In genomic region chr17:84151306-84151705, GRCm38 (mm10) we compare ENCODE assay signal across 12 mouse cellular contexts. TPM values are rescaled to one million over a fixed set of nuclear protein-coding genes. Genes with fewer than 3 reads are reported as not detected.
DNase-seq lines count a peak whose midpoint lies in the region; ATAC-seq and TF ChIP-seq lines count a peak whose summit lies in the region.
"Had no signal": no experiment of that assay in that cellular context is flagged by ENCODE, and none has a peak within 500 bp of the region (broad histone marks: within the 10 kb centered on the region; RNA-seq: fewer than 3 reads in every experiment).

No protein-coding gene starts in this region.

- DNase-seq in gastrocnemius, postnatal 14 days = peak; percentile 35
- no peak for DNase-seq in gastrocnemius, adult 2 months
- peak; percentile 48 for DNase-seq in CH12.LX (ENCODE audit: extremely low read depth)
- no peak for DNase-seq in liver, embryonic 14.5 days (ENCODE audit: low read depth in 3 of 3, low spot score in 3 of 3)
- no peak for DNase-seq in neural tube, embryonic 10.5 days (ENCODE audit: extremely low spot score, low spot score)
- DNase-seq in forebrain, embryonic 14.5 days (ENCODE audit: low spot score) = no peak
- DNase-seq: cerebellum, adult 9-10 months; heart, postnatal 4 days had no signal

- dilution Hi-C loops in CH12.LX (cut with MboI; ENCODE audit: extremely low pct_ligation_motif_present, extremely low pct_unique_long_range_greater_than_20kb, low sequenced_read_pairs) = no loop called here

- no peak overlapping the region for H3K27ac ChIP-seq in gastrocnemius, adult 2 months
- no peak overlapping the region for H3K27ac ChIP-seq in CH12.LX (ENCODE audit: insufficient read depth, low read depth)
- peak overlapping the region; percentile 95 for H3K27ac ChIP-seq in liver, embryonic 14.5 days
- H3K27ac ChIP-seq in forebrain, embryonic 14.5 days (ENCODE audit: low read depth, low read length) = no peak overlapping the region

- TF ChIP-seq EP300 in CH12.LX (IDR thresholded peaks at IDR 0.05; ENCODE audit: low read length) = peak; percentile 60
- no peak for TF ChIP-seq EP300 in liver, embryonic 14.5 days (IDR thresholded peaks at IDR 0.05; ENCODE audit: low read depth)

- H3K4me3 ChIP-seq in gastrocnemius, adult 2 months = no peak overlapping the region
- peak overlapping the region; percentile 33 for H3K4me3 ChIP-seq in megakaryocyte, embryonic 14.5 days (replicated peaks)
- no peak overlapping the region for H3K4me3 ChIP-seq in CH12.LX (replicated peaks in 1 of 3; ENCODE audit: low read depth in 2 of 3, low read length in 2 of 3, poor library complexity in 1 of 3)
- no peak overlapping the region for H3K4me3 ChIP-seq in liver, embryonic 14.5 days (ENCODE audit: insufficient read depth in 1 of 2, low read depth in 2 of 2, low read length in 2 of 2)
- H3K4me3 ChIP-seq in forebrain, embryonic 14.5 days (ENCODE audit: low read depth, low read length) = no peak overlapping the region

- in situ Hi-C loops in CH12.LX (cut with MboI; ENCODE audit: low pct_ligation_motif_present, low pct_unique_long_range_greater_than_20kb, low sequenced_read_pairs) = no loop called here

- no peaks in the 10 kb centered on the region for H3K79me2 ChIP-seq in CH12.LX (replicated peaks; ENCODE audit: control insufficient read depth, extremely low read depth, insufficient read depth, poor library complexity, severe bottlenecking)

- no peak for TF ChIP-seq CTCF in gastrocnemius, adult 2 months (IDR thresholded peaks at IDR 0.05)
- TF ChIP-seq CTCF in CH12.LX (conservative IDR thresholded peaks at IDR 0.05 in 1 of 2, IDR thresholded peaks at IDR 0.05 in 1 of 2; ENCODE audit: low read depth in 2 of 2, low read length in 2 of 2) = no peak
- TF ChIP-seq CTCF in liver, embryonic 14.5 days (IDR thresholded peaks at IDR 0.05; ENCODE audit: low read depth) = no peak

- no peaks in the 10 kb centered on the region for H3K9me3 ChIP-seq in megakaryocyte, embryonic 14.5 days
- no peaks in the 10 kb centered on the region for H3K9me3 ChIP-seq in CH12.LX (replicated peaks; ENCODE audit: low read length)
- H3K9me3 ChIP-seq in liver, embryonic 14.5 days (ENCODE audit: control insufficient read depth, low read length) = no peaks in the 10 kb centered on the region
- H3K9me3 ChIP-seq in forebrain, embryonic 14.5 days (replicated peaks; ENCODE audit: control insufficient read depth, low read length) = no peaks in the 10 kb centered on the region

- ATAC-seq in megakaryocyte, adult 5-6 weeks (ENCODE audit: poor library complexity, severe bottlenecking) = no peak
- ATAC-seq in liver, embryonic 14.5 days (ENCODE audit: insufficient read depth) = no peak
- ATAC-seq in forebrain, embryonic 14.5 days = no peak
- ATAC-seq: forebrain, embryonic 16.5 days; inflammation-experienced regulatory T-cells, adult 6 months had no signal

- no peak for TF ChIP-seq RAD21 in CH12.LX (IDR thresholded peaks at IDR 0.05; ENCODE audit: low read depth, low read length)

- no peak overlapping the region for H3K4me2 ChIP-seq in CH12.LX (ENCODE audit: insufficient read depth, low read depth, poor library complexity, severe bottlenecking)
- H3K4me2 ChIP-seq in liver, embryonic 14.5 days (ENCODE audit: low read depth) = no peak overlapping the region
- H3K4me2 ChIP-seq in forebrain, embryonic 14.5 days (ENCODE audit: low read length) = no peak overlapping the region

- peaks cover 97% of the 10 kb centered on the region for H3K4me1 ChIP-seq in megakaryocyte, embryonic 14.5 days
- H3K4me1 ChIP-seq in CH12.LX (ENCODE audit: control insufficient read depth in 1 of 2, insufficient read depth in 2 of 2) = peaks cover 18 to 50% of the 10 kb centered on the region in 2 experiments
- peaks cover 92% of the 10 kb centered on the region in 2 experiments for H3K4me1 ChIP-seq in liver, embryonic 14.5 days (replicated peaks; ENCODE audit: control insufficient read depth in 2 of 2, insufficient read depth in 2 of 2, low read length in 1 of 2)
- H3K4me1 ChIP-seq in forebrain, embryonic 14.5 days (ENCODE audit: control insufficient read depth, insufficient read depth, low read length) = peaks cover 16% of the 10 kb centered on the region

- H3K36me3 ChIP-seq in megakaryocyte, embryonic 14.5 days (replicated peaks; ENCODE audit: low read length) = peaks cover 11% of the 10 kb centered on the region
- H3K36me3 ChIP-seq in CH12.LX (replicated peaks in 1 of 2; ENCODE audit: control insufficient read depth in 1 of 2, insufficient read depth in 1 of 2, low read length in 1 of 2) = no peaks in the 10 kb centered on the region
- H3K36me3 ChIP-seq in liver, embryonic 14.5 days (replicated peaks; ENCODE audit: control insufficient read depth, insufficient read depth, low read depth) = no peaks in the 10 kb centered on the region
- H3K36me3 ChIP-seq in forebrain, embryonic 14.5 days (ENCODE audit: control insufficient read depth, insufficient read depth, low read length) = no peaks in the 10 kb centered on the region

- intact Hi-C loops in gastrocnemius, postnatal 14 days (cut with DNase I; ENCODE audit: low total_unique reads) = no loop called here
- intact Hi-C loops in gastrocnemius, adult 2 months (cut with DNase I) = no loop called here

- no peak overlapping the region for H3K9ac ChIP-seq in CH12.LX (ENCODE audit: insufficient read depth, low read depth)
- no peak overlapping the region for H3K9ac ChIP-seq in liver, embryonic 14.5 days (replicated peaks)
- no peak overlapping the region for H3K9ac ChIP-seq in forebrain, embryonic 14.5 days (ENCODE audit: low read length)

- TF ChIP-seq POLR2A in CH12.LX (IDR thresholded peaks at IDR 0.05; ENCODE audit: low read depth, low read length) = no peak

- 56% methylated on average over 6 of the region's 6 CpGs for WGBS in liver, embryonic 14.5 days (ENCODE audit: insufficient replicate concordance)
- WGBS in forebrain, embryonic 14.5 days = 87% methylated on average over 6 of the region's 6 CpGs

- H3K27me3 ChIP-seq in megakaryocyte, embryonic 14.5 days (replicated peaks) = no peaks in the 10 kb centered on the region
- peaks cover 3% of the 10 kb centered on the region for H3K27me3 ChIP-seq in CH12.LX (replicated peaks)
- H3K27me3 ChIP-seq in liver, embryonic 14.5 days (ENCODE audit: control insufficient read depth, insufficient read depth, low read length) = no peaks in the 10 kb centered on the region
- H3K27me3 ChIP-seq in forebrain, embryonic 14.5 days (replicated peaks; ENCODE audit: control insufficient read depth, insufficient read depth, low read length) = no peaks in the 10 kb centered on the region

TF ChIP-seq in CH12.LX, 34 proteins besides CTCF, POLR2A, EP300 and RAD21 (continues in another document):
- no peak for TF ChIP-seq TCF12 (IDR thresholded peaks at IDR 0.05; ENCODE audit: low read depth, low read length)
- TF ChIP-seq HCFC1 (IDR thresholded peaks at IDR 0.05; ENCODE audit: low read depth, low read length) = no peak
- TF ChIP-seq NELFE (IDR thresholded peaks at IDR 0.05; ENCODE audit: low read depth, low read length) = no peak
- no peak for TF ChIP-seq MAZ (IDR thresholded peaks at IDR 0.05; ENCODE audit: low read depth, low read length)
- TF ChIP-seq POLR2AphosphoS2 (IDR thresholded peaks at IDR 0.05; ENCODE audit: low read depth, low read length) = no peak
- peak; percentile 86 for TF ChIP-seq IRF4 (IDR thresholded peaks at IDR 0.05; ENCODE audit: low read depth, low read length)
- 0 out of 2 replicates have a peak, but pooled peaks have one; percentile 12 for TF ChIP-seq MEF2A (IDR thresholded peaks at IDR 0.05; ENCODE audit: borderline replicate concordance, low read depth, low read length)
- no peak for TF ChIP-seq MYC (IDR thresholded peaks at IDR 0.05; ENCODE audit: low read depth, low read length)
- TF ChIP-seq TBP (conservative IDR thresholded peaks at IDR 0.05; ENCODE audit: low read depth, low read length) = no peak
- peak; percentile 74 for TF ChIP-seq BHLHE40 (IDR thresholded peaks at IDR 0.05; ENCODE audit: low read depth, low read length)
- no peak for TF ChIP-seq PAX5 (IDR thresholded peaks at IDR 0.05; ENCODE audit: low read length)
- TF ChIP-seq MAX (IDR thresholded peaks at IDR 0.05; ENCODE audit: low read length) = no peak
- TF ChIP-seq USF1 (IDR thresholded peaks at IDR 0.05; ENCODE audit: low read depth, low read length) = no peak
- TF ChIP-seq SIN3A (IDR thresholded peaks at IDR 0.05; ENCODE audit: low read length) = no peak
- no peak for TF ChIP-seq USF2 (conservative IDR thresholded peaks at IDR 0.05; ENCODE audit: low read depth, low read length)
- no peak for TF ChIP-seq GABPA (IDR thresholded peaks at IDR 0.05; ENCODE audit: insufficient replicate concordance, low read depth, low read length)
- no peak for TF ChIP-seq ZMIZ1 (IDR thresholded peaks at IDR 0.05; ENCODE audit: low read depth, low read length)
- no peak for TF ChIP-seq E2F4 (IDR thresholded peaks at IDR 0.05; ENCODE audit: insufficient replicate concordance, low read depth, low read length)
- no peak for TF ChIP-seq CHD2 (IDR thresholded peaks at IDR 0.05; ENCODE audit: low read length)
- TF ChIP-seq SMC3 (IDR thresholded peaks at IDR 0.05; ENCODE audit: low read depth, low read length) = no peak
- peak; percentile 39 for TF ChIP-seq ETS1 (conservative IDR thresholded peaks at IDR 0.05; ENCODE audit: low read depth, low read length)
- TF ChIP-seq CHD1 (IDR thresholded peaks at IDR 0.05; ENCODE audit: low read depth, low read length) = no peak
- TF ChIP-seq KAT2A (IDR thresholded peaks at IDR 0.05; ENCODE audit: insufficient replicate concordance, low read length) = no peak
- TF ChIP-seq NRF1 (IDR thresholded peaks at IDR 0.05; ENCODE audit: low read depth, low read length) = no peak
- no peak for TF ChIP-seq UBTF (IDR thresholded peaks at IDR 0.05; ENCODE audit: low read depth, low read length)
- TF ChIP-seq MXI1 (IDR thresholded peaks at IDR 0.05; ENCODE audit: low read depth, low read length) = no peak
- no peak for TF ChIP-seq ZKSCAN1 (IDR thresholded peaks at IDR 0.05; ENCODE audit: borderline replicate concordance, low read depth, low read length)

RNA-seq across cellular contexts. Expression of gene Zfp36l2, which starts 36.4 kb away (rescaled TPM):
- total RNA-seq in gastrocnemius, postnatal 14 days (2021) = 10 to 100 TPM; 17.0 to 21.3 TPM
- 10 to 100 TPM in 1 of 2 experiments, 1 to 10 TPM in 1; 9.7 to 10.1 TPM for total RNA-seq in gastrocnemius, adult 2 months (2021)
- polyA plus RNA-seq in megakaryocyte, embryonic 14.5 days (2012; ENCODE audit: insufficient read depth, low replicate concordance) = 174 and 534 TPM in 2 replicates
- 316 and 357 TPM in 2 replicates for total RNA-seq in megakaryocyte, adult 5-6 weeks (2015)
- 121 and 168 TPM in 2 replicates for total RNA-seq in megakaryocyte, adult 5-6 weeks (2017)
- 9.0 and 10.3 TPM in 2 replicates for total RNA-seq in CH12.LX (2012; rRNA removed)
- total RNA-seq in CH12.LX (2014; rRNA removed) = 8.5 and 8.9 TPM in 2 replicates
- polyA plus RNA-seq in CH12.LX (2012; ENCODE audit: insufficient read length, low read depth) = 18.5 and 24.2 TPM in 2 replicates
- 22.7 and 27.3 TPM in 2 replicates for polyA plus RNA-seq in liver, embryonic 14.5 days (2012; rRNA removed)
- 9.9 and 11.6 TPM in 2 replicates for polyA plus RNA-seq in liver, embryonic 14.5 days (2014; fragmentation: Nextera tagmentation; extraction: Ambion mirVana)
- 5.6 and 6.2 TPM in 2 replicates for polyA plus RNA-seq in forebrain, embryonic 14.5 days (2014; fragmentation: Nextera tagmentation; extraction: Ambion mirVana)

Comparison
In these comparisons a context has a peak if more than half of its experiments do, and no peak if none do; other contexts are left out.
1. DNase-seq: peak in gastrocnemius, postnatal 14 days (single experiment) and CH12.LX (single experiment); none in gastrocnemius, adult 2 months (single experiment), liver, embryonic 14.5 days (0 of 3), neural tube, embryonic 10.5 days (single experiment) and forebrain, embryonic 14.5 days (single experiment).
2. RNA of gene Zfp36l2, which starts 36.4 kb away (total RNA-seq): 121 to 357 TPM in megakaryocyte, adult 5-6 weeks; 17.0 to 21.3 TPM in gastrocnemius, postnatal 14 days, 9.7 to 10.1 TPM in gastrocnemius, adult 2 months and 8.5 to 10.3 TPM in CH12.LX; every median in the first group is over 4 times any median in the second.